Mouse (Mus musculus): ENCODE data around the gene Hivep2. TPM values are rescaled to one million over a fixed set of nuclear protein-coding genes. Genes with fewer than 3 reads are reported as not detected.
A peak's percentile ranks its signal among the peaks of the same experiment; 100 is the strongest.

The Hivep2 gene
- polyA plus RNA-seq, 1 experiment = 26.4 TPM

GRCm38 (mm10) chr10:14075767-14076166 is 109.9 kb downstream of the Hivep2 start:
- Histone ChIP-seq H3K4me3 (ENCODE audit: control insufficient read depth, insufficient read depth, low read length) (no peak overlapping the region), H3K27ac (ENCODE audit: control insufficient read depth, insufficient read depth, low read length) (no peak overlapping the region), H3K4me1 (replicated peaks; ENCODE audit: control insufficient read depth, insufficient read depth, low read length) (0 out of 2 replicates have a peak, but pooled peaks cover 3% of the 10 kb centered on the region), H3K27me3 (ENCODE audit: control insufficient read depth, insufficient read depth, low read length) (no peaks in the 10 kb centered on the region), H3K36me3 (ENCODE audit: control insufficient read depth, insufficient read depth, low read length) (no peaks in the 10 kb centered on the region)
- WGBS = 95% methylated on average over 5 of the region's 5 CpGs
- DNase-seq = no peak
- TF ChIP-seq CTCF (IDR thresholded peaks at IDR 0.05; ENCODE audit: borderline replicate concordance, control insufficient read depth, extremely low read depth, insufficient read depth, low read length, poor library complexity) (no peak), POLR2A (IDR thresholded peaks at IDR 0.05; ENCODE audit: control insufficient read depth, extremely low read depth, insufficient read depth, low read length, poor library complexity) (no peak)

GRCm38 (mm10) chr10:14076880-14077279 is 111.0 kb downstream of the Hivep2 start:
- H3K27me3 ChIP-seq (ENCODE audit: control insufficient read depth, insufficient read depth, low read length) = no peaks in the 10 kb centered on the region
- H3K27ac ChIP-seq (ENCODE audit: control insufficient read depth, insufficient read depth, low read length) = no peak overlapping the region
- 95% methylated on average over 9 of the region's 9 CpGs for WGBS
- DNase-seq = no peak
- H3K4me1 ChIP-seq (replicated peaks; ENCODE audit: control insufficient read depth, insufficient read depth, low read length) = 0 out of 2 replicates have a peak, but pooled peaks cover 3% of the 10 kb centered on the region
- no peaks in the 10 kb centered on the region for H3K36me3 ChIP-seq (ENCODE audit: control insufficient read depth, insufficient read depth, low read length)
- TF ChIP-seq POLR2A (IDR thresholded peaks at IDR 0.05; ENCODE audit: control insufficient read depth, extremely low read depth, insufficient read depth, low read length, poor library complexity) = no peak
- no peak for TF ChIP-seq CTCF (IDR thresholded peaks at IDR 0.05; ENCODE audit: borderline replicate concordance, control insufficient read depth, extremely low read depth, insufficient read depth, low read length, poor library complexity)
- no peak overlapping the region for H3K4me3 ChIP-seq (ENCODE audit: control insufficient read depth, insufficient read depth, low read length)

GRCm38 (mm10) chr10:14080830-14081229 is 115.0 kb downstream of the Hivep2 start:
- 94% methylated on average over 6 of the region's 6 CpGs for WGBS

GRCm38 (mm10) chr10:14081824-14082223 is 115.9 kb downstream of the Hivep2 start:
- Histone ChIP-seq H3K36me3 (ENCODE audit: control insufficient read depth, insufficient read depth, low read length) (no peaks in the 10 kb centered on the region), H3K4me1 (replicated peaks; ENCODE audit: control insufficient read depth, insufficient read depth, low read length) (peaks cover 7% of the 10 kb centered on the region), H3K4me3 (ENCODE audit: control insufficient read depth, insufficient read depth, low read length) (no peak overlapping the region), H3K27me3 (ENCODE audit: control insufficient read depth, insufficient read depth, low read length) (no peaks in the 10 kb centered on the region), H3K27ac (ENCODE audit: control insufficient read depth, insufficient read depth, low read length) (no peak overlapping the region)
- DNase-seq = no peak
- TF ChIP-seq POLR2A (IDR thresholded peaks at IDR 0.05; ENCODE audit: control insufficient read depth, extremely low read depth, insufficient read depth, low read length, poor library complexity) = no peak
- 98% methylated on average over 3 of the region's 3 CpGs for WGBS

More at GRCm38 (mm10) chr10:14080830-14081229, 115.0 kb downstream of the Hivep2 start:
- TF ChIP-seq POLR2A (IDR thresholded peaks at IDR 0.05; ENCODE audit: control insufficient read depth, extremely low read depth, insufficient read depth, low read length, poor library complexity) (no peak), CTCF (IDR thresholded peaks at IDR 0.05; ENCODE audit: borderline replicate concordance, control insufficient read depth, extremely low read depth, insufficient read depth, low read length, poor library complexity) (no peak)
- Histone ChIP-seq H3K4me3 (ENCODE audit: control insufficient read depth, insufficient read depth, low read length) (no peak overlapping the region), H3K27me3 (ENCODE audit: control insufficient read depth, insufficient read depth, low read length) (no peaks in the 10 kb centered on the region), H3K27ac (ENCODE audit: control insufficient read depth, insufficient read depth, low read length) (no peak overlapping the region), H3K36me3 (ENCODE audit: control insufficient read depth, insufficient read depth, low read length) (no peaks in the 10 kb centered on the region), H3K4me1 (replicated peaks; ENCODE audit: control insufficient read depth, insufficient read depth, low read length) (peaks cover 7% of the 10 kb centered on the region)
- no peak for DNase-seq

GRCm38 (mm10) chr10:14082275-14082674 is 116.4 kb downstream of the Hivep2 start:
- 73% methylated on average over 3 of the region's 3 CpGs for WGBS
- no peak overlapping the region for H3K4me3 ChIP-seq (ENCODE audit: control insufficient read depth, insufficient read depth, low read length)
- no peaks in the 10 kb centered on the region for H3K27me3 ChIP-seq (ENCODE audit: control insufficient read depth, insufficient read depth, low read length)
- no peak overlapping the region for H3K27ac ChIP-seq (ENCODE audit: control insufficient read depth, insufficient read depth, low read length)
- H3K36me3 ChIP-seq (ENCODE audit: control insufficient read depth, insufficient read depth, low read length) = no peaks in the 10 kb centered on the region
- H3K4me1 ChIP-seq (replicated peaks; ENCODE audit: control insufficient read depth, insufficient read depth, low read length) = peaks cover 8% of the 10 kb centered on the region
- TF ChIP-seq CTCF (IDR thresholded peaks at IDR 0.05; ENCODE audit: borderline replicate concordance, control insufficient read depth, extremely low read depth, insufficient read depth, low read length, poor library complexity) = no peak
- TF ChIP-seq POLR2A (IDR thresholded peaks at IDR 0.05; ENCODE audit: control insufficient read depth, extremely low read depth, insufficient read depth, low read length, poor library complexity) = no peak
- no peak for DNase-seq

- Histone ChIP-seq H3K36me3 (ENCODE audit: control insufficient read depth, insufficient read depth, low read length) (no peaks in the 10 kb centered on the region), H3K4me3 (ENCODE audit: control insufficient read depth, insufficient read depth, low read length) (no peak overlapping the region), H3K4me1 (replicated peaks; ENCODE audit: control insufficient read depth, insufficient read depth, low read length) (peaks cover 12% of the 10 kb centered on the region), H3K27me3 (ENCODE audit: control insufficient read depth, insufficient read depth, low read length) (no peaks in the 10 kb centered on the region), H3K27ac (ENCODE audit: control insufficient read depth, insufficient read depth, low read length) (peak overlapping the region; percentile 43)
- WGBS = 31% methylated on average over 12 of the region's 12 CpGs
- TF ChIP-seq POLR2A (IDR thresholded peaks at IDR 0.05; ENCODE audit: control insufficient read depth, extremely low read depth, insufficient read depth, low read length, poor library complexity) (no peak), CTCF (IDR thresholded peaks at IDR 0.05; ENCODE audit: borderline replicate concordance, control insufficient read depth, extremely low read depth, insufficient read depth, low read length, poor library complexity) (no peak)
- DNase-seq = peak; percentile 61
Observed at GRCm38 (mm10) chr10:14085241-14085659, 119.4 kb downstream of the Hivep2 start.
